ENCODE assay signal across 24 mouse cellular contexts in genomic region chr6:38671270-38671669, GRCm38 (mm10). TPM values are rescaled to one million over a fixed set of nuclear protein-coding genes. Genes with fewer than 3 reads are reported as not detected.
DNase-seq lines count a peak whose midpoint lies in the region; ATAC-seq lines count a peak whose summit lies in the region.
"Had no signal": no experiment of that assay in that cellular context is flagged by ENCODE, and none has a peak within 500 bp of the region (broad histone marks: within the 10 kb centered on the region; RNA-seq: fewer than 3 reads in every experiment).

No protein-coding gene starts in this region.

- no peaks in the 10 kb centered on the region for H3K36me3 ChIP-seq in liver, embryonic 11.5 days (ENCODE audit: control insufficient read depth, insufficient read depth, low read length)
- H3K36me3 ChIP-seq in liver, embryonic 13.5 days, result no peaks in the 10 kb centered on the region
- H3K36me3 ChIP-seq in forebrain, embryonic 10.5 days (replicated peaks), result no peaks in the 10 kb centered on the region
- H3K36me3 ChIP-seq: forebrain, embryonic 15.5 days; G1E; heart, embryonic 13.5 days; hindbrain, embryonic 12.5 days had no signal

- H3K4me3 ChIP-seq in liver, embryonic 11.5 days (ENCODE audit: low read depth, low read length), result no peak overlapping the region
- no peak overlapping the region for H3K4me3 ChIP-seq in liver, embryonic 13.5 days (replicated peaks)
- no peak overlapping the region for H3K4me3 ChIP-seq in forebrain, embryonic 10.5 days
- H3K4me3 ChIP-seq: forebrain, embryonic 15.5 days; gastrocnemius, adult 2 months; heart, embryonic 13.5 days; hindbrain, embryonic 12.5 days had no signal

- no peak overlapping the region for H3K27ac ChIP-seq in liver, embryonic 11.5 days (ENCODE audit: low read depth, low read length)
- H3K27ac ChIP-seq in liver, embryonic 13.5 days, result no peak overlapping the region
- no peak overlapping the region for H3K27ac ChIP-seq in forebrain, embryonic 10.5 days
- H3K27ac ChIP-seq: forebrain, embryonic 15.5 days; gastrocnemius, adult 2 months; heart, embryonic 13.5 days; hindbrain, embryonic 12.5 days had no signal

- H3K4me2 ChIP-seq in liver, embryonic 11.5 days, result no peak overlapping the region
- no peak overlapping the region for H3K4me2 ChIP-seq in liver, embryonic 13.5 days
- H3K4me2 ChIP-seq: forebrain, embryonic 15.5 days; heart, embryonic 13.5 days; hindbrain, embryonic 12.5 days had no signal

- H3K9me3 ChIP-seq in liver, embryonic 11.5 days (ENCODE audit: control insufficient read depth, low read length), result no peaks in the 10 kb centered on the region
- no peaks in the 10 kb centered on the region for H3K9me3 ChIP-seq in liver, embryonic 13.5 days (replicated peaks)
- no peaks in the 10 kb centered on the region for H3K9me3 ChIP-seq in forebrain, embryonic 10.5 days
- H3K9me3 ChIP-seq: forebrain, embryonic 15.5 days; G1E; heart, embryonic 13.5 days; hindbrain, embryonic 12.5 days had no signal

- WGBS in liver, embryonic 11.5 days, result 56% methylated on average over 7 of the region's 7 CpGs
- WGBS in liver, embryonic 13.5 days (ENCODE audit: insufficient replicate concordance), result 34% methylated on average over 7 of the region's 7 CpGs
- 84% methylated on average over 7 of the region's 7 CpGs for WGBS in forebrain, embryonic 10.5 days

- no peak for DNase-seq in liver, embryonic 11.5 days (ENCODE audit: low spot score)
- no peak for DNase-seq in liver
- peak; percentile 14 for DNase-seq in MEL-GATA-1-ER (ENCODE audit: extremely low read depth, low read depth)
- DNase-seq in liver, embryonic 13.5 days, result no peak
- DNase-seq in embryo, embryonic 11 days, result no peak
- no peak for DNase-seq in forebrain, embryonic 10.5 days (ENCODE audit: extremely low spot score, low spot score)
- DNase-seq in right cerebral cortex, postnatal 10 days (ENCODE audit: low spot score in 2 of 2), result no peak
- DNase-seq: adrenal gland, postnatal 14 days; B cell, adult 2 months; cerebellum, adult 8-10 months; cerebellum, postnatal 14 days; gastrocnemius, adult 2 months; gastrocnemius, postnatal 25 days; heart, postnatal 36 days had no signal

- no peak overlapping the region for H3K9ac ChIP-seq in liver, embryonic 11.5 days (ENCODE audit: low read depth, low read length)
- H3K9ac ChIP-seq in liver, embryonic 13.5 days, result no peak overlapping the region
- H3K9ac ChIP-seq: forebrain, embryonic 15.5 days; heart, embryonic 13.5 days; hindbrain, embryonic 12.5 days had no signal

- 0 out of 2 replicates have a peak, but pooled peaks have one; percentile 47 for ATAC-seq in liver, embryonic 11.5 days (replicated peaks; ENCODE audit: low FRiP score)
- ATAC-seq in liver, embryonic 13.5 days (ENCODE audit: low read depth), result peak; percentile 63
- ATAC-seq: activated CD4-positive, CD25-positive, alpha-beta regulatory T cell, adult 4 months; CD4-positive, CD25-positive, alpha-beta regulatory T cell, adult 4 months; forebrain, embryonic 15.5 days; hindbrain, embryonic 16.5 days; inflammation-experienced regulatory T-cells, adult 6 months; intestine, postnatal 0 days; Patski had no signal

- peaks cover 10% of the 10 kb centered on the region for H3K4me1 ChIP-seq in liver, embryonic 11.5 days (replicated peaks; ENCODE audit: control insufficient read depth, insufficient read depth, low read length)
- peaks cover 21% of the 10 kb centered on the region for H3K4me1 ChIP-seq in liver, embryonic 13.5 days (replicated peaks)
- H3K4me1 ChIP-seq in forebrain, embryonic 10.5 days, result peaks cover 6% of the 10 kb centered on the region; the same call in 1 of the 2 replicates
- H3K4me1 ChIP-seq: forebrain, embryonic 15.5 days; hindbrain, embryonic 12.5 days had no signal

- peaks cover 5% of the 10 kb centered on the region for H3K27me3 ChIP-seq in liver, embryonic 11.5 days (replicated peaks; ENCODE audit: control insufficient read depth, insufficient read depth, low read length)
- peaks cover 21% of the 10 kb centered on the region for H3K27me3 ChIP-seq in liver, embryonic 13.5 days
- H3K27me3 ChIP-seq in forebrain, embryonic 10.5 days (ENCODE audit: poor library complexity, severe bottlenecking), result no peaks in the 10 kb centered on the region; the same call in 1 of the 2 replicates
- H3K27me3 ChIP-seq: forebrain, embryonic 15.5 days; hindbrain, embryonic 12.5 days; Patski had no signal

RNA-seq across cellular contexts. Expression of gene Clec2l, which starts 8.4 kb away (rescaled TPM):
- 0.29 and 0.43 TPM in 2 replicates for polyA plus RNA-seq in liver, embryonic 11.5 days (2014; fragmentation: Nextera tagmentation; extraction: Ambion mirVana)
- polyA plus RNA-seq in liver, embryonic 13.5 days (2015; fragmentation: Nextera tagmentation; extraction: Ambion mirVana), result 0.09 TPM in 1 of 2 replicates, not detected in the other
- polyA plus RNA-seq in forebrain, embryonic 10.5 days (2016; fragmentation: Nextera tagmentation; extraction: Ambion mirVana), result 0.26 and 0.74 TPM in 2 replicates
- polyA plus RNA-seq: activated CD4-positive, CD25-positive, alpha-beta regulatory T cell, adult 4 months; CD4-positive, CD25-positive, alpha-beta regulatory T cell, adult 4 months; G1E had no signal

RNA-seq across cellular contexts. Expression of gene Klrg2, which starts 34.2 kb away (rescaled TPM):
- 0.05 and 0.12 TPM in 2 replicates for polyA plus RNA-seq in liver, embryonic 11.5 days (2014; fragmentation: Nextera tagmentation; extraction: Ambion mirVana)
- polyA plus RNA-seq in liver, embryonic 13.5 days (2015; fragmentation: Nextera tagmentation; extraction: Ambion mirVana), result 0.07 TPM in 1 of 2 replicates, not detected in the other
- polyA plus RNA-seq in forebrain, embryonic 10.5 days (2016; fragmentation: Nextera tagmentation; extraction: Ambion mirVana), result 0.06 TPM in 2 replicates
- polyA plus RNA-seq: activated CD4-positive, CD25-positive, alpha-beta regulatory T cell, adult 4 months; CD4-positive, CD25-positive, alpha-beta regulatory T cell, adult 4 months; inflammation-experienced regulatory T-cells, adult 6 months had no signal
